Mouse (Mus musculus): ENCODE data around the gene Cd48.

Cd48 gene

GRCm38 (mm10) chr1:171698983-171699382 lies 17.2 kb downstream of the Cd48 start:
- DNase-seq, result peak; percentile 17

GRCm38 (mm10) chr1:171713736-171714135 lies 31.9 kb downstream of the Cd48 start:
- DNase-seq, result peak; percentile 61

GRCm38 (mm10) chr1:171715434-171715833 lies 33.6 kb downstream of the Cd48 start:
- DNase-seq, result no peak

GRCm38 (mm10) chr1:171716232-171716631 lies 34.4 kb downstream of the Cd48 start:
- no peak for DNase-seq

GRCm38 (mm10) chr1:171731195-171731594 lies 49.4 kb downstream of the Cd48 start:
- no peak for DNase-seq

- no peak for DNase-seq
Observed at GRCm38 (mm10) chr1:171734898-171735297, 53.1 kb downstream of the Cd48 start.

- DNase-seq, result no peak
Observed at GRCm38 (mm10) chr1:171748127-171748969, 66.5 kb downstream of the Cd48 start.
